Mouse (Mus musculus): ENCODE measurements around the gene Osbpl10.

- TF ChIP-seq CTCF (IDR thresholded peaks at IDR 0.05; ENCODE audit: insufficient read depth, low read length), result no peak
- no peak for TF ChIP-seq POLR2A (IDR thresholded peaks at IDR 0.05; ENCODE audit: borderline replicate concordance, extremely low read depth, low read depth, low read length)
Measured at GRCm38 (mm10) chr9:114936687-114937086, 41.7 kb upstream of the Osbpl10 start.

Measured in lung, adult 2 months (tissue).